Mouse (Mus musculus) brain, adult 2 months (tissue): Measurements from ENCODE around the gene Cnst.

Experiments used
- DNase-seq: peaks from one replicate; pipeline ENCODE4 v3.0.0; 2011; ENCODE audit warnings: low read depth, low spot score

Gene Cnst

DNA sequence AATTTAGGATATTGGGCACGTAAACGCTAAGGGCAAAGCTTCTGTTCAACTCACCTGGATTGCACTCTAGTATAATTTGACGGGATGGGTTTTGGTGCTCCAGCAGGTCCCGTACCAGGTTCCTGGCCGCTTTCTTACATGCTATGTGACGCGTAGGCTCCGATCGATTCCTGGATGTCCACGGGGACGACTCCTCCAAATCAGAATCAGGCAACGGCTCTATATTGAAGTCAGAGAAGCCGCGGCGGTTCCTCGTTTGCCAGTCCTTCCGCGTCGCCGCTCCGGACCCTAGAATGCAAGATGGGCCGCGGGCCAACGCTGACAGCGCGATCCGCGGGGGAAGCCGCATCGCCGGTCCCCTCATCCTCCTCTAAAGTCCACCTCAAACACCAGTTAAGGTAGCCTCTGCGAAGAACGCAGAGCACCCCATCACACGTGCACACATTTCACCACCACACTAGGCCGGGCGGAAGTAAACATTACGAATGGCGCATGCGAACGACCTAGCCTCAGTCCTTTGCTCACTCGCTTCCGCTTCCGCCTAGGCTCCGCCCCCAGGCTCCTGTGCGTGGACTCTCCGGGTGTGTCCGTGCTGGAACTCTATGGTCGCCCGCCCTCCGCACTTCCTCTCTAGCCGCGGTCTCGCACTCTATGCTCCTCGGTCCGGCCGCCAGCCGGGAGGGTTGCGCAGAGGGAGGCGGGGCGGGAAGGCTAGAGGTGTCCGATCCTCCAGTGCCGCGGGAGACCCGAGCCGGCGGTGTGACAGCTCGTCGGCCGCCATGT, at the start of gene Cnst, which contains the start of gene Tfb2m:
Gene Cnst, plus strand, starts transcription at position 603 of the 783 bp plus-strand sequence.
Gene Tfb2m, minus strand, starts transcription at position 500 of the 783 bp plus-strand sequence.
- peak; percentile 100 for DNase-seq

GRCm38 (mm10) chr1:179499257-179499656, 46.9 kb upstream of the Cnst start:
- no peak for DNase-seq

DNA sequence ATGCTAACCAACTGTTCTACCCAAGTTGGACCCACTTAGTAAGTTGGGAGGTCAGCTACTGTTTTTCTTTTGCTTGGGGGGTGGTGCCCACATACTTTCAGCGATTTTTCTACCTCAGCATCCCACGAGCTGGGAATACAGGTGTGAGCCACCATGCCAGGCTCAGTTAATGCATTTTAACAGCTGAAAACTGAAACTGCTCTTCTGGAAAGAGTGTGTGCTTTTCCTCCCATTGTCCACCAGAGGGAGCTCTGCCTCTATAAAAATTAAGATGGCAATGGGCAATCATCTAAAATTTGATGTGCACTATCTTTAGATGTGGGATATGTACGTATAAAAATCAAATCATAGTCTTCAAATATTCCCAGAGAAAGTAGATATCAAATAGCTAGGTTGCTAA, 43.6 kb upstream of the Cnst start:
- peak; percentile 47 for DNase-seq

DNA sequence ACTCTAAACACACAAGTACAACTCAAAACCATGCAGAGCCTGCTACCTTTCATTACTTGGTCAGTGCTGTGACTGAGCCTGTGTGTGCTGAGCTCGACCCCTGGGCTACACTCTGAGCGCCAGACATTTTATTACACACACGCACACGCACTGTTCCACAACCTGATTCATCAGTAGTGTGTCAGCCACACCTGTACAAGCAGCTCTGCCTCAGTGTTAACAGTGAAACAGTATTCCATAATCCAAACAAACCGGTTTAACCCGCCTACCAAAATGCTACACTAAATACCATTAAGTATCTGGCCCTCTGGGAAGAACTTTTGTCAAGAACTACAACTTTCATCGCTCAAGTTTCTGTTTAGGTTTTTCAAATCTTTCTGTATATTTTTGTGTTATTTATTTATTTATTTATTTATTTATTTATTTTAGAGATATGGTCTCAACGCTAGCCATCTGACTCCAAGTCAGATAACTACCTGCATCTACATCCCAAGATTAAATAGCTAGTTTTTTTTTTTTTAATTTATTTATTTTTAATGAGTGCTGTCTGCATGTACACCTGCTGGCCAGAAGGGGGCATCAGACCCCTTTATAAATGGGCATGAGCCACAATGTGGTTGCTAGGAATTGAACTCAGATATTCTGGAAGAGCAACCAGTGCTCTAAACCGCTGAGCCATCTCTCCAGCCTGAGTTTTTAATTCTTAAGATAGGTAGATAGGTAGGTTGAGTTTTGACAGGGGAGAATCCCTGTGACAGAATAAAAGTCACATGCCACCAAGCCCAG, 39.4 kb upstream of the Cnst start:
- peak; percentile 72 for DNase-seq

DNA sequence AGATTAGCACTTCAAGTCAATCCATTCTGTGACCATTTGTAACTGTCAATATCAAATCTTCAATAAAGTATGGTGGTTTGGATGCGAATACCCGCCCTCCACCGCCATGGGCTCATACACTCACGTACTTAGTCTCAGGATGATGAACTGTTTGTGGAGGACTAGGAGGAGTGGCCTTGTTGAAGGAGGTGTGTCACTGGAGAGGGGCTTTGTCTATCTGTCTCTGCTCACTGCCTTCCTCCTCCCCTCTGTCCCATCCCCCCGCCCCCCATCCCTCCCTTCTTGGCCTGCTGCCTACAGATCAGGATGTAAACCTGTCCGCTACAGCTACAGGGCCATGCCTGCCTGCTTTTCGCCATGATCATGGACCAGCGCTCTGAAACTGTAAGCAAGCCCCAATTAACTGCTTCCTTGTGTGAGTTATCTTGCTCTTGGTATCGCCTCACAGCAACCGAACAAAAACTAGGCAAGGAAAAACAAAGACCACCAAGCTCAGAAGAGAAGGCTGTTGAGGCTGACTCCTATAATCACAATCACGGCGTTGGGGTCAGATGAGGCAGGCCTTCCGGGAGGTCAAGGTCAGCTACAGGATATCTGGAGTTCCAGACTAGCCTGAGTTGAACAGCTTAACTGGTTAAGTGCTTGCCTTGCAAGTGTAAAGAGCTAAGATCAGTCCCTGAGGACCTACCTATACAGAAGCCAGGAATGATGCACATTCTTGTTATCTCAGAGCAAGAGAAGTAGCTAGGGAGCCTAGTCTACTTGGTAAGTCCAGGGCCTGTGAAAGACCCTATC, 35.4 kb upstream of the Cnst start:
- DNase-seq: no peak

DNA sequence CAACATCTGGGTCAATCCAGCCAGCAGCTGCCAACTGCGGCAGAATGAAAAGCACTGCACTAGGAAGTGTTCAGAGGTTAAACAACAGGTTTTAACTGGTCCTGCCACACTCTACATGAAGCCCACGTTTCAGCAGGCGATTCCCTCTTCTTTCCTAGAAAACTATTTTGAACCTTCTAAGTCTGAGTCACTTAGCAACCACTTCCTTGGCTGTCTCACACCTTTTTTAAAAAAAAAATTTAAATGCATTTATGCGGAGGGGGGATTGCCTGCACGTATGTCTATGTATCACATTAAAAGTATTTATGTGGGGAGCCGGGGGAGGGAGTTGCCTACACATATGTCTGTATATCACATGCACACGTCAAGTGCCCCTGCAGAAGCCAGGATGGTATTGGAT, 34.3 kb upstream of the Cnst start:
- peak; percentile 77 for DNase-seq

DNA sequence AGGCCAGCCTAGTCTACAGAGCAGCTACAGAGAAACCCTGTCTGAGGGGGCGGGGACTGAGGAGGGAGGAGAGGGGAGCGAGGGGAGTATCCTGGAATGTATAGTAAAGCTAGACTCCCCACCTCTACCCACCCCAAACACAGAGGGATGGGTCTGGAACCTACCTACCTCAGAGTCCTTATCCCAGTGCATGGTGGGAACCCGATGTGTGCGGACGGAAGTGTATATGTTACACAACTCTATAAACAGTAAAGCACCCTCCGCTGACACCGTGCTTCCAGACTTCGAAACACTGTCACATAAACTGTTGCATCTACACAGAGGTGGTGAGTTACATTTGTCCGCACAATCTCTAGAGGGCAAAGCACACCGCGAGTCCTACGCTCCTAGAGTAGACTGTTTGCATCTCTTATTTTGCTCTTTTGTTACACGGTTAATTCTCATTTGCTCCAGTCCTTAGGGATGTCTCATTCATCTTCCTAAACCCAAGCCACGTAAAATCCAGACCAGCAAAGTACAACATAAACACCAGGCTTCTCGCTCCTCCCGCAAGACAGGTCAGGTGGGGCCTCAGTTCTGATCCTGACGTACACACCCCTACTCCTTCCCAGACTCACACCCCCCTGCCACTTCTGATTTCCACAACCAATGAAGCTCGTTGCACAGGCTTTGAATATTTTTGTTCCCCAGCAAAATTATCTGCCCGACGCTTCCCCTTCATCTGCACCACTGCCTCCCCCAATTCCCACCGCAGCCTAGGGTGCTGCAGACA, 29.0 kb upstream of the Cnst start:
- DNase-seq: peak; percentile 60

GRCm38 (mm10) chr1:179517713-179518465, 28.3 kb upstream of the Cnst start, which contains the start of gene Smyd3:
Smyd3 (minus strand) TSS chr1:179518041.
- peak; percentile 94 for DNase-seq

- no peak for DNase-seq
These were observed 26.3 kb upstream of the Cnst start for GRCm38 (mm10) chr1:179519901-179520300.

DNA sequence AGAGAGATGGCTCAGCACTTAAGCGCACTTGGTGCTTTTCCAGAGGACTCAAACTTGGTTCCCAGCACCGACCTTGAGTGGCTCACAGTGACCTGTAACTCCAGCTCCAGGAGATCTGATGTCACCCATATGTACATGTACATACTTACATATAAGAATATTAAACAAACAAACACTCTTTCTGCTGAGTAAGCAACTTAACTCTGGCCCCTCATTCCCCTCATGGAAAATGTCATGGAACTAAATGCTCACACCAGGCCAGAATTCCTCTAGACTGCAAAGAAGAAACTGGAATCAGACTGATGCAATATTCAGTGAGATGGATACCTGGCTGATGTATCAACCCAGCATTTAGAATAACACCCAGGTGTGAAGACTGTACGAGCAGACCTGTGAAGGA, 7.1 kb upstream of the Cnst start:
- no peak for DNase-seq

DNA sequence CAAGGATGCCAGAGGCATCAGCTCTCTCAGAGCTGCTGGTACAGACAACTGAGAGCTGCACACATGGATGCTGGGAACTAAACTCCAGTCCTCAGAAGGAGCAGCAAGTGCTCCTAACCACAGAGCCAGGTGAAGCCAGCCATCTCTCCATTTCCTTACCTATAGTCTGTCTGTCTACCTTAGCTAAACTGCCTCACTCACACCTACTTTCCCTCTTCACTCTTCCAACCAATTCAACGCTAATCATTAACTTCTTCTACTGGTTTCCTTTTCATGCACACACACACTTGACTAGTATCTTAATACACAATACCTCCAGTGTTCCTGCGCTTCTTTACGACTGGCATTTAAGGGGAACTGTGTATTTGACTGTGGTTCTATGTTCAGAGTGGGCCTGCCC, 6.3 kb upstream of the Cnst start:
- no peak for DNase-seq

DNA sequence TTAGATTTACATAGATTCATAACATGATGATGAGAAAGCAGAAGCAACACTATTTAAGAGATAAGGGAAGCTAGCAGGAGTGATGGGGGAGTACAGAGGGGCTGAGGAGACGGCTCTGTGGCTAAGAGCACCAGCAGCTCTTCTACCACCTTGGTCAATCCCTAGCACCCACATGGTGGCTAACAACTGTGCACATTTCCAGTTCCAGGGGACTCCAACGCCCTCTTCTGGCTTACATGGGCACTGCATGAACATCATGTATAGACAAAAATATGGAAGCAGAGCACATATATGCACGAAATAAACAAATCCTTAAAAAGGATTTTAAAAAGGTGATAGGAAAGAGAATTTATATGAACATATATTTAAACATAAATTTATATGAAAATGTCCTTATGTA, 4.7 kb upstream of the Cnst start:
- DNase-seq: no peak

GRCm38 (mm10) chr1:179546551-179546917, 364 bp downstream of the Cnst start:
- DNase-seq: peak; percentile 69

DNA sequence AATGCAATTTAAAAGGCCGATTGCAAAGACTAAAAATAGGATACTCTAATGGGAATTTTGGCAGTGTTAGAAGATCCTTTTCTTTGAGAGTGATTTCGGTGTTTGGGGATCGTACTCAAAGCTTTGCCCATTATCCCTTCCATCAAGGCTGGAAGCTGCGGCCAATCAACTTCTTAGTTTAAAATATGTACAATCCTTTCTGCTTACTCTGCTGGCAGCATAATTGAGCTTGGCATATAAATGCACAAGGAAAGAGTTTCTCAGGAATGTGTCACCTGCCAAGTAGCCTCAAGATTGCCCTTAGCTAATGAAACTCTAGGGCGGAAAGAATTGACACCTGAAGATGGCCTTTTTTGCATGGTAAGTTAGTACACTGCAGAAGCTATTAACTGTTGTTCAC, 1.0 kb downstream of the Cnst start:
- peak; percentile 56 for DNase-seq

GRCm38 (mm10) chr1:179548220-179548619, 2.0 kb downstream of the Cnst start:
- no peak for DNase-seq

- DNase-seq: no peak
These were observed 3.0 kb downstream of the Cnst start for GRCm38 (mm10) chr1:179548996-179549752.

DNA sequence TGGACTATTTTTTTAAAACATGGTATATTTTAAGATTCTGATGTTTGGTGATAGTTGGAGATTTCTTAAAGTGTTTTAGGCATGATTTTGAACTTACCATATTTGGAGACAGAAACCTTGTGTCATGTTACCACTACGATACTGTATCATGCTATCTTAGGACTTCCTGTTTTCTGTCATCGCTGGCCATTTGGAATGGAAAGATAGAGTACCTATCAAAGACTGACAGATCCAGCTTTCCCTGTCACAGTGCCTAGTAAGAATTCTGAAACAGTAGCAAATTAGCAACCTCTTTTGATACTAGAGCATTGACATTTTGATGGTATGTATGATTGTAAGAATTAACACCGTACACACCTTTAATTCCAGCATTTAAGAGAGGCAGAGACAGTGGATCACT, 5.2 kb downstream of the Cnst start:
- no peak for DNase-seq

DNA sequence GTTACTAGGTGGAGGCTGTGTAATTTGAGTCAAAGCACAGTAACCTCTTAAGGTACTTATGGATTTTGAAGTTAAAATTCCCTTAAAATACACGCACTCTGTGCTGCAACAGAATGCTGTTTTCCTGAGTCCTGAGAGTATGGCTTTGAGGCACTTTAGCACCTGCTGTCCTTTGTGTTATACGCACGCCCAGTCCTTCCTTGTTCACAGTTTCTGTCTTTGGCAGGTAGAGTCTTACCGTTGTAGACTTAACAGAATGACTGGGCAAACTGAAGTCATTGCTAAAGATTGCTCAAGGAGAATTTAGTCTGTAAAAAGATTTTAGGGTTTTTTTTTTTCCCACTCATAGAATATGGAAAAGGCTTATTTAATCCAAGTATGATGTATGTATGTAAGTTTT, 5.8 kb downstream of the Cnst start:
- DNase-seq: no peak

DNA sequence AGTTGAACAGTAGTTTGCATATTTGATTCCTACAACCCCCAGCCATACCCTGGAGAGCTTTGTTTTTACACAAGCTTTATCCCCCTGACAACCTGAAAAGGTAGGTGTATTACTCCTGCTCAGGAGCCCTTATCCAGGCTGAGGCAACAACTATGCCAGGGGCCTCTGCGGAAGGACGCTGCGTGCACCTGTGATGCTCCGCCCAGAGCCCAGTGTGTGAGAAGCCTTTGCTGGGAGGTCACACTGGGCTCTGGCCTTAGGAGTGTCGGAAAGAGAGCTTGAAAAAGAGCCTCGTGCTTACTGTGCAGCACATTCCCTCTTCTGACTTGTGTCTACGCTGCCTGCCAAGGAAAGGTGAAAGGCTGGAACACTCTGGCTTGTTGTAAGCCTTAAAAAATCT, 6.6 kb downstream of the Cnst start:
- DNase-seq: peak; percentile 44
